Mouse (Mus musculus): ENCODE results near the gene Mast4.

Mast4 gene

GRCm38 (mm10) chr13:102811129-102811832 is 523.0 kb downstream of the Mast4 start:
- in situ Hi-C loops (cut with MseI, MboI) = no loop called here

GRCm38 (mm10) chr13:102806652-102807051 is 527.6 kb downstream of the Mast4 start:
- in situ Hi-C loops (cut with MseI, MboI) = no loop called here

- in situ Hi-C loops (cut with MseI, MboI) = no loop called here
These were observed 529.1 kb downstream of the Mast4 start for GRCm38 (mm10) chr13:102805190-102805589.

GRCm38 (mm10) chr13:102803206-102803605 is 531.1 kb downstream of the Mast4 start:
- in situ Hi-C loops (cut with MseI, MboI) = no loop called here

- in situ Hi-C loops (cut with MseI, MboI) = no loop called here
These were observed 542.1 kb downstream of the Mast4 start for GRCm38 (mm10) chr13:102792157-102792556.

- in situ Hi-C loops (cut with MseI, MboI) = no loop called here
These were observed 543.6 kb downstream of the Mast4 start for GRCm38 (mm10) chr13:102790601-102791155.

GRCm38 (mm10) chr13:102786666-102787230 is 547.5 kb downstream of the Mast4 start:
- in situ Hi-C loops (cut with MseI, MboI) = no loop called here

GRCm38 (mm10) chr13:102783531-102784310 is 550.6 kb downstream of the Mast4 start:
- in situ Hi-C loops (cut with MseI, MboI) = no loop called here

GRCm38 (mm10) chr13:102779275-102779674 is 555.0 kb downstream of the Mast4 start:
- in situ Hi-C loops (cut with MseI, MboI) = no loop called here

GRCm38 (mm10) chr13:102778859-102779258 is 555.4 kb downstream of the Mast4 start:
- in situ Hi-C loops (cut with MseI, MboI) = no loop called here

- in situ Hi-C loops (cut with MseI, MboI) = no loop called here
These were observed 558.8 kb downstream of the Mast4 start for GRCm38 (mm10) chr13:102775506-102775905.

- in situ Hi-C loops (cut with MseI, MboI) = no loop called here
These were observed 559.5 kb downstream of the Mast4 start for GRCm38 (mm10) chr13:102774786-102775201.

GRCm38 (mm10) chr13:102773169-102773568 is 561.1 kb downstream of the Mast4 start:
- in situ Hi-C loops (cut with MseI, MboI) = no loop called here

GRCm38 (mm10) chr13:102770194-102770593 is 564.1 kb downstream of the Mast4 start:
- in situ Hi-C loops (cut with MseI, MboI) = no loop called here

- in situ Hi-C loops (cut with MseI, MboI) = no loop called here
These were observed 565.8 kb downstream of the Mast4 start for GRCm38 (mm10) chr13:102768512-102768911.

- in situ Hi-C loops (cut with MseI, MboI) = no loop called here
These were observed 567.2 kb downstream of the Mast4 start for GRCm38 (mm10) chr13:102767110-102767509.

GRCm38 (mm10) chr13:102765216-102765615 is 569.1 kb downstream of the Mast4 start:
- in situ Hi-C loops (cut with MseI, MboI) = no loop called here

- in situ Hi-C loops (cut with MseI, MboI) = no loop called here
These were observed 570.1 kb downstream of the Mast4 start for GRCm38 (mm10) chr13:102764218-102764617.

- in situ Hi-C loops (cut with MseI, MboI) = no loop called here
These were observed 572.1 kb downstream of the Mast4 start for GRCm38 (mm10) chr13:102762203-102762602.

- in situ Hi-C loops (cut with MseI, MboI) = no loop called here
These were observed 572.9 kb downstream of the Mast4 start for GRCm38 (mm10) chr13:102761410-102761809.

GRCm38 (mm10) chr13:102758021-102758420 is 576.3 kb downstream of the Mast4 start:
- in situ Hi-C loops (cut with MseI, MboI) = no loop called here

GRCm38 (mm10) chr13:102756071-102756470 is 578.2 kb downstream of the Mast4 start:
- in situ Hi-C loops (cut with MseI, MboI) = no loop called here
